Mouse (Mus musculus) kidney, embryonic 15.5 days (tissue): Measurements from ENCODE around the gene Slc16a12. TPM values are rescaled to one million over a fixed set of nuclear protein-coding genes. Genes with fewer than 3 reads are reported as not detected.

Experiments used
- ATAC-seq: fragments of 200-750 bp; cut with Nextera tagmentation; replicated peaks from 2 replicates; pipeline ENCODE4 v1.8.0; 2017; ENCODE audit warnings: moderate TSS enrichment; ENCODE audit not compliant: low FRiP score
- H3K27ac ChIP-seq: fragments of 300-500 bp; sonication (generic); 2 replicates; pipeline ENCODE4 v1.5.1; 2015; ENCODE audit warnings: mild to moderate bottlenecking, inconsistent platforms
- H3K27me3 ChIP-seq: fragments of 300-500 bp; sonication (generic); 2 replicates; pipeline ENCODE4 v1.6.1; 2015; ENCODE audit warnings: inconsistent platforms
- H3K36me3 ChIP-seq: fragments of 300-500 bp; sonication (generic); 2 replicates; pipeline ENCODE4 v1.6.1; 2015; ENCODE audit warnings: inconsistent platforms
- H3K4me1 ChIP-seq: fragments of 300-500 bp; sonication (generic); 2 replicates; pipeline ENCODE4 v1.6.1; 2015; ENCODE audit warnings: inconsistent platforms
- H3K4me2 ChIP-seq: fragments of 300-500 bp; sonication (generic); 2 replicates; pipeline ENCODE4 v1.6.1; 2015; ENCODE audit warnings: moderate library complexity, mild to moderate bottlenecking, inconsistent platforms
- H3K4me3 ChIP-seq: fragments of 300-500 bp; sonication (generic); replicated peaks from 2 replicates; pipeline ENCODE4 v1.5.1; 2015; ENCODE audit warnings: mild to moderate bottlenecking, inconsistent platforms
- H3K9ac ChIP-seq: fragments of 300-500 bp; sonication (generic); 2 replicates; pipeline ENCODE4 v1.6.1; 2015; ENCODE audit warnings: mild to moderate bottlenecking, inconsistent platforms
- H3K9me3 ChIP-seq: fragments of 300-500 bp; sonication (generic); replicated peaks from 2 replicates; pipeline ENCODE4 v1.6.1; 2016; ENCODE audit warnings: inconsistent platforms
- WGBS: fragments of 180-500 bp; shearing (Covaris S2); methylation state at CpG from one replicate; pipeline ENCODE4 v1.1.7; 2015; ENCODE audit warnings: mixed read lengths; 5-methylcytosine and 5-hydroxymethylcytosine counted together
- polyA plus RNA-seq: library from polyadenylated mRNA; unstranded; fragments of >200 nt; fragmentation: Nextera tagmentation; extraction: Ambion mirVana; gene quantifications from 2 replicates; pipeline ENCODE4 v1.2.1, GENCODE M21; 2015

The Slc16a12 gene
- polyA plus RNA-seq, 1 experiment from 2014 or later: 10.6 TPM

- Histone ChIP-seq H3K4me2 (no peak overlapping the region), H3K9ac (no peak overlapping the region), H3K4me1 (no peaks in the 10 kb centered on the region), H3K27ac (no peak overlapping the region), H3K9me3 (no peaks in the 10 kb centered on the region), H3K36me3 (no peaks in the 10 kb centered on the region), H3K27me3 (no peaks in the 10 kb centered on the region), H3K4me3 (no peak overlapping the region)
- 0 out of 2 replicates have a peak, but pooled peaks have one; percentile 52 for ATAC-seq
- WGBS: 55% methylated on average over 6 of the region's 6 CpGs
Measured at GRCm38 (mm10) chr19:34706261-34706660, 40.8 kb downstream of the Slc16a12 start.

GRCm38 (mm10) chr19:34705141-34705540 is 41.9 kb downstream of the Slc16a12 start:
- Histone ChIP-seq H3K4me2 (no peak overlapping the region), H3K4me1 (no peaks in the 10 kb centered on the region), H3K27me3 (no peaks in the 10 kb centered on the region), H3K36me3 (no peaks in the 10 kb centered on the region), H3K4me3 (no peak overlapping the region), H3K9me3 (no peaks in the 10 kb centered on the region), H3K27ac (no peak overlapping the region), H3K9ac (no peak overlapping the region)
- ATAC-seq: no peak
- WGBS: 90% methylated on average over 1 of the region's 1 CpGs

GRCm38 (mm10) chr19:34699300-34699699 is 47.8 kb downstream of the Slc16a12 start:
- H3K9ac ChIP-seq: no peak overlapping the region
- no peak overlapping the region for H3K4me2 ChIP-seq
- ATAC-seq: 0 out of 2 replicates have a peak, but pooled peaks have one; percentile 33
- H3K27me3 ChIP-seq: no peaks in the 10 kb centered on the region
- 36% methylated on average over 2 of the region's 2 CpGs for WGBS
- H3K27ac ChIP-seq: peak overlapping the region; percentile 59
- H3K9me3 ChIP-seq: no peaks in the 10 kb centered on the region
- no peaks in the 10 kb centered on the region for H3K36me3 ChIP-seq
- H3K4me3 ChIP-seq: no peak overlapping the region
- peaks cover 13% of the 10 kb centered on the region; the same call in 1 of the 2 replicates for H3K4me1 ChIP-seq

- 34% methylated on average over 1 of the region's 1 CpGs for WGBS
- 0 out of 2 replicates have a peak, but pooled peaks have one; percentile 60 for ATAC-seq
- no peak overlapping the region for H3K9ac ChIP-seq
- H3K9me3 ChIP-seq: no peaks in the 10 kb centered on the region
- H3K4me3 ChIP-seq: no peak overlapping the region
- H3K36me3 ChIP-seq: no peaks in the 10 kb centered on the region
- H3K27me3 ChIP-seq: no peaks in the 10 kb centered on the region
- H3K27ac ChIP-seq: peak overlapping the region; percentile 59
- H3K4me1 ChIP-seq: peaks cover 13% of the 10 kb centered on the region; the same call in 1 of the 2 replicates
- no peak overlapping the region for H3K4me2 ChIP-seq
Measured at GRCm38 (mm10) chr19:34698852-34699251, 48.2 kb downstream of the Slc16a12 start.

GRCm38 (mm10) chr19:34698432-34698831 is 48.7 kb downstream of the Slc16a12 start:
- H3K27ac ChIP-seq: peak overlapping the region; percentile 67
- H3K9me3 ChIP-seq: no peaks in the 10 kb centered on the region

GRCm38 (mm10) chr19:34697461-34697860 is 49.6 kb downstream of the Slc16a12 start:
- Histone ChIP-seq H3K36me3 (no peaks in the 10 kb centered on the region), H3K4me2 (no peak overlapping the region), H3K9ac (no peak overlapping the region), H3K27ac (peak overlapping the region; percentile 67; the same call in 1 of the 2 replicates), H3K4me1 (peaks cover 13% of the 10 kb centered on the region; the same call in 1 of the 2 replicates), H3K27me3 (no peaks in the 10 kb centered on the region), H3K4me3 (no peak overlapping the region), H3K9me3 (no peaks in the 10 kb centered on the region)
- WGBS: 66% methylated on average over 2 of the region's 2 CpGs
- no peak for ATAC-seq

More at GRCm38 (mm10) chr19:34698432-34698831, 48.7 kb downstream of the Slc16a12 start:
- Histone ChIP-seq H3K4me3 (no peak overlapping the region), H3K27me3 (no peaks in the 10 kb centered on the region), H3K9ac (no peak overlapping the region), H3K4me1 (peaks cover 13% of the 10 kb centered on the region; the same call in 1 of the 2 replicates), H3K36me3 (no peaks in the 10 kb centered on the region), H3K4me2 (no peak overlapping the region)
- WGBS: 62% methylated on average over 3 of the region's 3 CpGs
- ATAC-seq: peak; percentile 76; the same call in 1 of the 2 replicates

GRCm38 (mm10) chr19:34696352-34696986 is 50.6 kb downstream of the Slc16a12 start:
- H3K27ac ChIP-seq: no peak overlapping the region
- H3K36me3 ChIP-seq: no peaks in the 10 kb centered on the region
- H3K4me3 ChIP-seq: no peak overlapping the region
- WGBS: 85% methylated on average over 8 of the region's 8 CpGs
- no peaks in the 10 kb centered on the region for H3K27me3 ChIP-seq
- no peak overlapping the region for H3K9ac ChIP-seq
- peaks cover 13% of the 10 kb centered on the region; the same call in 1 of the 2 replicates for H3K4me1 ChIP-seq
- no peaks in the 10 kb centered on the region for H3K9me3 ChIP-seq
- no peak for ATAC-seq
- no peak overlapping the region for H3K4me2 ChIP-seq

GRCm38 (mm10) chr19:34691402-34691801 is 55.7 kb downstream of the Slc16a12 start:
- H3K27me3 ChIP-seq: no peaks in the 10 kb centered on the region
- H3K4me3 ChIP-seq: no peak overlapping the region
- no peak overlapping the region for H3K27ac ChIP-seq
- no peaks in the 10 kb centered on the region for H3K4me1 ChIP-seq
- no peak overlapping the region for H3K4me2 ChIP-seq
- ATAC-seq: no peak
- H3K9ac ChIP-seq: no peak overlapping the region
- H3K36me3 ChIP-seq: no peaks in the 10 kb centered on the region
- 77% methylated on average over 6 of the region's 6 CpGs for WGBS
- H3K9me3 ChIP-seq: no peaks in the 10 kb centered on the region

GRCm38 (mm10) chr19:34685530-34685929 is 61.6 kb downstream of the Slc16a12 start:
- H3K4me3 ChIP-seq: no peak overlapping the region
- no peaks in the 10 kb centered on the region for H3K27me3 ChIP-seq
- no peak overlapping the region for H3K27ac ChIP-seq
- no peak overlapping the region for H3K9ac ChIP-seq
- H3K4me1 ChIP-seq: no peaks in the 10 kb centered on the region
- H3K9me3 ChIP-seq: no peaks in the 10 kb centered on the region
- H3K4me2 ChIP-seq: no peak overlapping the region
- no peak for ATAC-seq
- H3K36me3 ChIP-seq: no peaks in the 10 kb centered on the region
- 96% methylated on average over 1 of the region's 1 CpGs for WGBS

GRCm38 (mm10) chr19:34684857-34685256 is 62.2 kb downstream of the Slc16a12 start:
- Histone ChIP-seq H3K27ac (no peak overlapping the region), H3K27me3 (no peaks in the 10 kb centered on the region), H3K4me1 (no peaks in the 10 kb centered on the region), H3K9me3 (no peaks in the 10 kb centered on the region), H3K36me3 (no peaks in the 10 kb centered on the region), H3K4me3 (no peak overlapping the region), H3K4me2 (no peak overlapping the region), H3K9ac (no peak overlapping the region)
- 0 out of 2 replicates have a peak, but pooled peaks have one; percentile 58 for ATAC-seq
- WGBS: 71% methylated on average over 1 of the region's 1 CpGs

- Histone ChIP-seq H3K4me1 (no peaks in the 10 kb centered on the region), H3K36me3 (no peaks in the 10 kb centered on the region), H3K27me3 (no peaks in the 10 kb centered on the region), H3K4me2 (no peak overlapping the region), H3K4me3 (no peak overlapping the region), H3K27ac (no peak overlapping the region), H3K9me3 (no peaks in the 10 kb centered on the region), H3K9ac (no peak overlapping the region)
- ATAC-seq: no peak
- 92% methylated on average over 4 of the region's 4 CpGs for WGBS
Measured at GRCm38 (mm10) chr19:34678428-34678827, 68.7 kb downstream of the Slc16a12 start.

- Histone ChIP-seq H3K4me3 (no peak overlapping the region), H3K9ac (no peak overlapping the region), H3K9me3 (no peaks in the 10 kb centered on the region), H3K4me1 (no peaks in the 10 kb centered on the region), H3K27ac (no peak overlapping the region), H3K4me2 (no peak overlapping the region), H3K27me3 (no peaks in the 10 kb centered on the region), H3K36me3 (no peaks in the 10 kb centered on the region)
- no peak for ATAC-seq
- WGBS: 62% methylated on average over 7 of the region's 7 CpGs
Measured at GRCm38 (mm10) chr19:34673476-34673875, 73.6 kb downstream of the Slc16a12 start.
